Mouse (Mus musculus) left cerebral cortex, adult 18-20 months (tissue): Measurements from ENCODE around the gene Ube2t. TPM values are rescaled to one million over a fixed set of nuclear protein-coding genes. Genes with fewer than 3 reads are reported as not detected.

ENCODE experiments used
- total RNA-seq, 2 experiments: library from RNA; stranded (reverse); gene quantifications; 2 replicates each; pipeline ENCODE4 v1.2.3; 2021

The Ube2t gene
- total RNA-seq, 2 experiments from 2014 or later, result 1.6 to 1.8 TPM

Other genes starting within 250 kb of the Ube2t start
- 10 to 100 TPM; 74.7 to 78.5 TPM for gene Ppp1r12b, start 6.6 kb upstream of the Ube2t start, total RNA-seq
- gene Lgr6, start 142.7 kb downstream of the Ube2t start, total RNA-seq, result 1 to 10 TPM; 1.5 to 2.7 TPM
- under 1 TPM; 0.45 to 0.91 TPM for gene Ptpn7, start 170.1 kb downstream of the Ube2t start, total RNA-seq
- 100 to 1,000 TPM; 264 to 266 TPM for gene Arl8a, start 184.3 kb downstream of the Ube2t start, total RNA-seq
- gene Gpr37l1, start 205.1 kb downstream of the Ube2t start, total RNA-seq, result 100 to 1,000 TPM; 160 to 178 TPM